Mouse (Mus musculus): Measurements from ENCODE around the gene Rsph14. TPM values are rescaled to one million over a fixed set of nuclear protein-coding genes. Genes with fewer than 3 reads are reported as not detected.

The Rsph14 gene
- polyA plus RNA-seq, 1 experiment from 2014 or later: not detected

DNA sequence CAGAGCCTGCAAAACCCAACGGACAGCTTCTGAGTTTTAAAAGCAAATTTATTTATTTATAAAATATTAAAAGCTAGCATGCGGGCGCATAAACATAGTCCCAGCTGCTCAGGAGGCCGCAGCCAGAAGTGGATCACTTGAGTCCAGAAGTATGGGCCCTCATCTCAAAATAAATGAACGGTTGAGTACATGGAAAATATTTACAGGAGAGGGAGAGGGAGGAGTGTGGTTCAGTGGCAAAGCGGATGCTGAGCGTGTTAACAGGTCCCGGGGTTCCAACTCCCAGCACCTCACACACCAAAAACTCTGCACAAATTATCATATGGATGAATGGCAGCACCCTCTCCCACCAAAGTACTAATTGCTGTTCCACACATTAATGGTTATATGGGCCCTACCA, 25.9 kb upstream of the Rsph14 start:
- no peak for ATAC-seq (ENCODE audit: low read depth)
- Histone ChIP-seq H3K27me3 (ENCODE audit: control insufficient read depth, insufficient read depth, low read depth, low read length) (peaks cover 35% of the 10 kb centered on the region), H3K27ac (ENCODE audit: low read length) (no peak overlapping the region), H3K36me3 (ENCODE audit: control insufficient read depth, insufficient read depth) (no peaks in the 10 kb centered on the region), H3K4me3 (ENCODE audit: low read depth, low read length) (no peak overlapping the region), H3K4me2 (ENCODE audit: low read depth, low read length) (no peak overlapping the region), H3K9me3 (replicated peaks; ENCODE audit: control insufficient read depth, low read length) (no peaks in the 10 kb centered on the region), H3K9ac (ENCODE audit: low read depth, low read length) (no peak overlapping the region), H3K4me1 (ENCODE audit: control insufficient read depth, low read depth, low read length) (peaks cover 17% of the 10 kb centered on the region)
- 67% methylated on average over 8 of the region's 8 CpGs for WGBS (ENCODE audit: insufficient replicate concordance)

DNA sequence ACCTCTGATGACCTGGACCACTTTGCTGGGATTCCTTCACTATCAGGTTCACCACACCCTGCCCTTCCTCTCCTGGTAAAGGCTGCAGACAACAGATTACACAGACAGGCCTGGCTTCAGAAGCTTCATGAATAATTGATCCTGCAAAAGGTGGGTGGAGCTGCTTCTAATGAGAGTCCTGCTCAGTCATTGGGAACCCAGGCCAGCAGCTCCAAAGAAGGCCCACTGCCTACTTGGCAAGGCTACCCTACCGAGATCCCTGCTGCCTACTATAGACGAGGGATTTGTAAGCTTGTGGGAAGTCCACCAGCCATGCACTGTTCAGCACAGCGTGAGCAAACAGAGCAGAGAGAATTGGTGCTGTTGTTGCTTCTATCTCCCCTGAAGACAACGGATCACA, 23.9 kb upstream of the Rsph14 start:
- ATAC-seq (ENCODE audit: low read depth): no peak
- H3K27ac ChIP-seq (ENCODE audit: low read length): no peak overlapping the region
- no peaks in the 10 kb centered on the region for H3K36me3 ChIP-seq (ENCODE audit: control insufficient read depth, insufficient read depth)
- 18% methylated on average over 4 of the region's 4 CpGs for WGBS (ENCODE audit: insufficient replicate concordance)
- peaks cover 19% of the 10 kb centered on the region for H3K27me3 ChIP-seq (ENCODE audit: control insufficient read depth, insufficient read depth, low read depth, low read length)
- H3K4me3 ChIP-seq (ENCODE audit: low read depth, low read length): no peak overlapping the region
- no peak overlapping the region for H3K9ac ChIP-seq (ENCODE audit: low read depth, low read length)
- no peak overlapping the region for H3K4me2 ChIP-seq (ENCODE audit: low read depth, low read length)
- no peaks in the 10 kb centered on the region for H3K9me3 ChIP-seq (replicated peaks; ENCODE audit: control insufficient read depth, low read length)
- H3K4me1 ChIP-seq (ENCODE audit: control insufficient read depth, low read depth, low read length): peaks cover 17% of the 10 kb centered on the region

DNA sequence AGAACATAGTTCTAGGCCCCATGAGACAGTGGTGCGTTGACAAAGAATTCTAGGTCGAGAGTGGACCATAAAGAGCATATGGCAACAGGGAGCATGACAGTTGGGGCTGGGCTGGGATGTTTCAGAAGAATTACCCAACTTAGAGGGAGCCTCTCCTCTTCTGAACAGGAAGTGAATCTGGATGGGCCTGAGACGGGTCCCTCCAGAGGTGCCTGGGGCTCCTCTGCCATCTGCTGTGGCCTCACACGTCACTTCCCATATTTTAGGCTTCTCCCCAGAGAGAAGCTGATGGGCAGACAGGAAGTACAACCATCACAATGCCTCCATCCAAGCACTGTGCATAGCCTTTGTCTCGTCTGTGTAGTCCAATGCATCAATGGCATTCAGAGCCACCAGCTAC, 23.3 kb upstream of the Rsph14 start:
- Histone ChIP-seq H3K4me3 (ENCODE audit: low read depth, low read length) (no peak overlapping the region), H3K36me3 (ENCODE audit: control insufficient read depth, insufficient read depth) (no peaks in the 10 kb centered on the region), H3K4me1 (ENCODE audit: control insufficient read depth, low read depth, low read length) (peaks cover 17% of the 10 kb centered on the region), H3K27me3 (ENCODE audit: control insufficient read depth, insufficient read depth, low read depth, low read length) (peaks cover 13% of the 10 kb centered on the region), H3K9me3 (replicated peaks; ENCODE audit: control insufficient read depth, low read length) (no peaks in the 10 kb centered on the region), H3K4me2 (ENCODE audit: low read depth, low read length) (no peak overlapping the region), H3K9ac (ENCODE audit: low read depth, low read length) (no peak overlapping the region), H3K27ac (ENCODE audit: low read length) (no peak overlapping the region)
- 38% methylated on average over 5 of the region's 5 CpGs for WGBS (ENCODE audit: insufficient replicate concordance)
- no peak for ATAC-seq (ENCODE audit: low read depth)

DNA sequence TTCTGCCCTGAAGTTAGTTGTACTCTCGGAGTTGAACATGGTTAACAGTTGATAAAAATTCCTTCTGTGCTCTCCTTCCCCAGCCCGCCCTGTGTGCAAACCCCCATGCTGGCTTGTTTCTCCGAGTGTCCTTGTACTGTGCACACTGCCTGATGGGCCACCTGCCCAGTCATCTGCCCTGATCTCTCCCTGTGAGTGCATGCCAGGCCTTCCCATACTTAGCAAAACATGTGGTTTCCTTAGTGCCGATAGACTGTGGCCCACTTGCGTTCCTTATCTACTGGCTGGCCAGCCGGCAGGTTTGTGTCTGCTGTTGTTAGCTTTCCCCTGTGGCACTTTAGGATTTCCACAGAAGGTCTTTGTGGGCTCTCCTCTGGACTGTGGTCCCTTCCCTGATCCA, 21.7 kb upstream of the Rsph14 start:
- H3K4me3 ChIP-seq (ENCODE audit: low read depth, low read length): no peak overlapping the region
- no peaks in the 10 kb centered on the region for H3K27me3 ChIP-seq (ENCODE audit: control insufficient read depth, insufficient read depth, low read depth, low read length)
- H3K36me3 ChIP-seq (ENCODE audit: control insufficient read depth, insufficient read depth): no peaks in the 10 kb centered on the region
- peak; percentile 41; the same call in 1 of the 2 replicates for ATAC-seq (ENCODE audit: low read depth)
- peaks cover 11% of the 10 kb centered on the region for H3K4me1 ChIP-seq (ENCODE audit: control insufficient read depth, low read depth, low read length)
- no peak overlapping the region for H3K27ac ChIP-seq (ENCODE audit: low read length)
- no peaks in the 10 kb centered on the region for H3K9me3 ChIP-seq (replicated peaks; ENCODE audit: control insufficient read depth, low read length)
- H3K4me2 ChIP-seq (ENCODE audit: low read depth, low read length): no peak overlapping the region
- WGBS (ENCODE audit: insufficient replicate concordance): 19% methylated on average over 6 of the region's 6 CpGs
- no peak overlapping the region for H3K9ac ChIP-seq (ENCODE audit: low read depth, low read length)

DNA sequence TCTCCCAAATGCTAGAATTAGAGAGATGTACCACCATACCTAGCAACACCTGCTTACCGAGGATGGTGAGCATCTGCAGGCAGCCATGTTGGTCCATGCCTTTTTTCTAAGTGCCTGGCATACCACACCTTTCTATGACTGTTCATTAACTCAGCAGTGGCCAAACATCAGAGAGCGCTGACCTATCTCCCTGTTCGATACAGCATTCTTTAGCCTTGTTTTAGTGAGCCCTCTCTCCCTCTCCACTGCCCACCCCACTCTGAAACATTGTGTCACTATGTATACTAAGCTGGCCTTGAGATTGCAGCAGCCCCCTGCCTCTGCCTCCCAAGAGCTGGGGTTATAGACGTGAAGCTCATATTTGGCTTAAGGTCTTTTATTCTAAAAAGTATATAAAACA, 21.3 kb upstream of the Rsph14 start:
- Histone ChIP-seq H3K9ac (ENCODE audit: low read depth, low read length) (no peak overlapping the region), H3K4me1 (ENCODE audit: control insufficient read depth, low read depth, low read length) (peaks cover 11% of the 10 kb centered on the region), H3K4me3 (ENCODE audit: low read depth, low read length) (no peak overlapping the region), H3K4me2 (ENCODE audit: low read depth, low read length) (no peak overlapping the region), H3K36me3 (ENCODE audit: control insufficient read depth, insufficient read depth) (no peaks in the 10 kb centered on the region), H3K27me3 (ENCODE audit: control insufficient read depth, insufficient read depth, low read depth, low read length) (no peaks in the 10 kb centered on the region), H3K9me3 (replicated peaks; ENCODE audit: control insufficient read depth, low read length) (no peaks in the 10 kb centered on the region), H3K27ac (ENCODE audit: low read length) (no peak overlapping the region)
- peak; percentile 76 for ATAC-seq (ENCODE audit: low read depth)
- WGBS (ENCODE audit: insufficient replicate concordance): 54% methylated on average over 4 of the region's 4 CpGs

DNA sequence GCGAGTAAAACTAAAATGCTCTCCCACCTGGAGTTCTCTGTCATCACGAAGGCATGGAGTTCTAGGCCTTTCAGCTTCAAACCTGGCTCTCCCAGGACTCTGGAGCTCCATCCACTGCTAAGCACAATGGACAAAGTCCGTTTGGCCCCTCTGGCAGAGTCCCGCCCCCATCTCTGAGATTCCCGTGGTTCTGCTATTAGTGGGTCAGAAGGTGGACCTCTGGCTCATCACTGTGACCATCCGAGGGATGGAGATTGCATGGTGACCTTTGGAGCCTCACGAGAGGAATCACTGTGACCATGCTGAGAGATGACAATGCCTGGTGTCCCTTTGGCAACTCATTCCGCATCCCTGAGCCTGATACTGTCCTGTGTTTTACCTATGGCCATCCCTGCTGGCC, 20.5 kb upstream of the Rsph14 start:
- Histone ChIP-seq H3K4me3 (ENCODE audit: low read depth, low read length) (no peak overlapping the region), H3K36me3 (ENCODE audit: control insufficient read depth, insufficient read depth) (no peaks in the 10 kb centered on the region), H3K4me2 (ENCODE audit: low read depth, low read length) (no peak overlapping the region), H3K9ac (ENCODE audit: low read depth, low read length) (no peak overlapping the region), H3K9me3 (replicated peaks; ENCODE audit: control insufficient read depth, low read length) (no peaks in the 10 kb centered on the region), H3K27me3 (ENCODE audit: control insufficient read depth, insufficient read depth, low read depth, low read length) (no peaks in the 10 kb centered on the region), H3K27ac (ENCODE audit: low read length) (no peak overlapping the region; the same call in 1 of the 2 replicates), H3K4me1 (ENCODE audit: control insufficient read depth, low read depth, low read length) (peaks cover 11% of the 10 kb centered on the region)
- 55% methylated on average over 8 of the region's 8 CpGs for WGBS (ENCODE audit: insufficient replicate concordance)
- ATAC-seq (ENCODE audit: low read depth): 0 out of 2 replicates have a peak, but pooled peaks have one; percentile 11

DNA sequence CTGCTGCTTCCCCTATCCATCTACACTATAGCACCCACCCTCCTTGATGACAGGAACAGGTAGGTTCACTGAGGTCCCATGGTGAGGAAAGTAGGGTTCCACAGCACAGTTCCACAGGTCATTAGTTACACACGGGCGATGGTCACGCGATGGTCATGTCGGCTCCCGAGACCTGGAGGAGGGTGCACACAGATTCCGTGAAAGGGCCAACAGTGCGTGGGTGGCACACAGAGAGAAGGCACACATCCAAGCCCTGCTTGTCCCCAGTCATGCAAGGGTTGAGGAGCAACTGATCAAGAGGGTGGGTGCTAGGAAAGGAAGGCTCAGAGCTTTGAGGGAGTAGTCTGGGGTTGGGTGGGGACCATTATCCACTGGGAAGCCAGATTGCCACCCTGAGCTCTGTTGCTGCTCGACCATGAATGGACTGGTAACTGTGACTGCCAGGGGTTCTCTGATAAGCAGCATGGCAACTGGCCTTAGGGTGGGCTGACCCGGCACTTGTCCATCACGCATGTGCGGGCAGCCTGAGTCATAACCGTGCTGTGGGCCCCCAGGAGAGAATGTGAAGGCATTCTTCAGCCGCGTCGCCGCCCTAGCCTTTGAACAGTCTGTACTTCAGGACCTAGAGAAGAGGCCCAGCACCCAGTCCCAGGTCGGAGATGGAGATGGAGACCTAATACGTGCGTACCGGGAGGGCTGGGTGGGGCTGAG, 19.1 kb upstream of the Rsph14 start:
- WGBS (ENCODE audit: insufficient replicate concordance): 80% methylated on average over 17 of the region's 21 CpGs
- no peak for ATAC-seq (ENCODE audit: low read depth)
- H3K4me2 ChIP-seq (ENCODE audit: low read depth, low read length): no peak overlapping the region
- H3K4me3 ChIP-seq (ENCODE audit: low read depth, low read length): no peak overlapping the region
- no peaks in the 10 kb centered on the region for H3K36me3 ChIP-seq (ENCODE audit: control insufficient read depth, insufficient read depth)
- no peaks in the 10 kb centered on the region for H3K27me3 ChIP-seq (ENCODE audit: control insufficient read depth, insufficient read depth, low read depth, low read length)
- no peaks in the 10 kb centered on the region for H3K9me3 ChIP-seq (replicated peaks; ENCODE audit: control insufficient read depth, low read length)
- no peak overlapping the region for H3K9ac ChIP-seq (ENCODE audit: low read depth, low read length)
- H3K27ac ChIP-seq (ENCODE audit: low read length): no peak overlapping the region
- peaks cover 11% of the 10 kb centered on the region for H3K4me1 ChIP-seq (ENCODE audit: control insufficient read depth, low read depth, low read length)

DNA sequence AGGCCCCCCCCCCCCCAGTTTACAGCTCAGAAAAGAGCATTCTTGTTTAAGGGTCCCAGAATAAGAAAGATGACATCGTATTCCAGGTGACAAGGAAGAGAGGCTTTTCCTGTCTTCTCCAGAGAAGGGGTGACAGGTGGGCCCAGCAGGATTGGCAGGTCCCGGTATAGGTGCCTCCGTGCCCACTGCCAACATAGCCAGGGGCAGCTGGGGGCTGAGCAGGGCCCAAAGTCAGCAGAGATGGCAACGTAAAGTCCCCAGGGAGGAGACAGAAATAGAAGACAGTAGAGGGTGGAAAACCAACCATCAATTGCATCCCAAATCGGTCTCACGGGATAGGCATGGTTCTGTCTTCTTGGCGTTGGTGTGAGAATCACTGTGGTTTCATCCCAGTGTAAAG, 16.3 kb upstream of the Rsph14 start:
- H3K9ac ChIP-seq (ENCODE audit: low read depth, low read length): no peak overlapping the region
- ATAC-seq (ENCODE audit: low read depth): no peak
- H3K36me3 ChIP-seq (ENCODE audit: control insufficient read depth, insufficient read depth): no peaks in the 10 kb centered on the region
- no peak overlapping the region for H3K27ac ChIP-seq (ENCODE audit: low read length)
- no peaks in the 10 kb centered on the region for H3K27me3 ChIP-seq (ENCODE audit: control insufficient read depth, insufficient read depth, low read depth, low read length)
- H3K4me1 ChIP-seq (ENCODE audit: control insufficient read depth, low read depth, low read length): peaks cover 9% of the 10 kb centered on the region
- WGBS (ENCODE audit: insufficient replicate concordance): 60% methylated on average over 7 of the region's 7 CpGs
- no peak overlapping the region for H3K4me2 ChIP-seq (ENCODE audit: low read depth, low read length)
- no peaks in the 10 kb centered on the region for H3K9me3 ChIP-seq (replicated peaks; ENCODE audit: control insufficient read depth, low read length)
- no peak overlapping the region for H3K4me3 ChIP-seq (ENCODE audit: low read depth, low read length)

DNA sequence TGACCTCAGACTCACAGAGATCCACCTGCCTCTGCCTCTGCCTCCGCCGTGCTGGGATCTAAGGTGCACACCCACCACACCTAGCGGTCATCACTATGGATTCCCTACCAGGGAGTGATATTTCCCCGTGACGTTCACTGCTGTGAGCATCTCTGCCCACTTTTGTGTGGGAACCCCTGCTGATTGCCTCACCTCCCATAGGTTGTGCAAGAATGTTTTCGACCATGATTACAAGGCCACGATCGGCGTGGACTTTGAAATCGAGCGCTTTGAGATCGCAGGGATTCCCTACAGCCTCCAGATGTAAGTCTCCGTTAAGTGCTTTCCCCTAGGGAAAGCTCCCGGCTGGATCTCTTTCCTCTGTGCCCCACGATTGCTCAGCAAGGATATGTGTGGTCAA, 13.4 kb upstream of the Rsph14 start:
- Histone ChIP-seq H3K27me3 (ENCODE audit: control insufficient read depth, insufficient read depth, low read depth, low read length) (no peaks in the 10 kb centered on the region), H3K4me1 (ENCODE audit: control insufficient read depth, low read depth, low read length) (peaks cover 9% of the 10 kb centered on the region), H3K9ac (ENCODE audit: low read depth, low read length) (no peak overlapping the region), H3K36me3 (ENCODE audit: control insufficient read depth, insufficient read depth) (no peaks in the 10 kb centered on the region), H3K4me2 (ENCODE audit: low read depth, low read length) (no peak overlapping the region), H3K27ac (ENCODE audit: low read length) (no peak overlapping the region), H3K9me3 (replicated peaks; ENCODE audit: control insufficient read depth, low read length) (no peaks in the 10 kb centered on the region), H3K4me3 (ENCODE audit: low read depth, low read length) (no peak overlapping the region)
- ATAC-seq (ENCODE audit: low read depth): peak; percentile 62
- WGBS (ENCODE audit: insufficient replicate concordance): 68% methylated on average over 15 of the region's 15 CpGs

Measured in liver, embryonic 16.5 days (tissue).